In the genomic region with DNA sequence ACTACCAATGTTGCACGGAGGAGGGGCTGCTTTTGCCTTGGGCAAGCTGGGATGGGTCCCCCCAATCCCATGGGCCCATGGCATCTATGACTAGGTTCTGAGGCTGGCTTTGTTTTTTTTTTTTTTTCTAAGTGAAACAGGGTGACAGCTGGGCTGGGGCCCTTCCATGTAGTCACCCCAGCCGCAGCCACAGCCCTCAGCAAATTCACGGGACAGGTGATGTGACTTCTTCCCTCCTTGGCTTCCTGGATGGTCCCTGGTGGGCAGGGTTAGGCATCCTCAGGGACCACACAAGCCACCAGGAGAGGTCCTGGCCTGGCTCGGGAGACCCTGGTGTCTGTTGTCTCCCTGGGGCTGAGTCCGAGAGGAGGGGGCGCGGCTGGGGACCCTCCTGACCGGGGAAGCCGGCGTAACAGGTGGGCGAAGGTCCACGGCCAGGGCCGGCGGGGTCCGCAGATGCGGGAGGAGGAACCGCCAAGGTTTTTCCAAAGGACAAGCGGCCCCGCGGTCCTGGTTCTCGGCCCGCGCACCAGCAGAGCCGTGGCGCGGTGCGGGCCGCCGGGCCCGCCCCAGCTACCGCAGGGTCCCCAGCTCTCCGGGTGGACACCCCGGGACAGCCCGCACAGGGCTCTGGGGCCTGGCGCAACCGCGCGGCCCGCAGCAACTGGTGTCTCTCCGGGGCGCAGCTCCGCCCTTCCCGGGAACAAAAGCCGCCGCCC, we compare ENCODE assay signal across 8 mouse cellular contexts. TPM values are rescaled to one million over a fixed set of nuclear protein-coding genes. Genes with fewer than 3 reads are reported as not detected.
DNase-seq lines count a peak whose midpoint lies in the region; ATAC-seq lines count a peak whose summit lies in the region.

No protein-coding gene starts in this region.

- H3K4me1 ChIP-seq in heart, embryonic 10.5 days, result peaks cover 18% of the 10 kb centered on the region
- H3K4me1 ChIP-seq in embryonic facial prominence, embryonic 10.5 days, result peaks cover 22% of the 10 kb centered on the region
- H3K4me1 ChIP-seq in hindbrain, embryonic 15.5 days (replicated peaks), result peaks cover 34% of the 10 kb centered on the region
- peaks cover 26% of the 10 kb centered on the region for H3K4me1 ChIP-seq in midbrain, embryonic 15.5 days

- no peaks in the 10 kb centered on the region for H3K9me3 ChIP-seq in heart, embryonic 10.5 days
- no peaks in the 10 kb centered on the region for H3K9me3 ChIP-seq in embryonic facial prominence, embryonic 10.5 days
- no peaks in the 10 kb centered on the region for H3K9me3 ChIP-seq in hindbrain, embryonic 15.5 days
- no peaks in the 10 kb centered on the region for H3K9me3 ChIP-seq in midbrain, embryonic 15.5 days

- no peak for DNase-seq in heart, embryonic 10.5 days (ENCODE audit: low spot score)
- DNase-seq in heart, postnatal 10 days, result no peak
- peak; percentile 51 for DNase-seq in embryonic facial prominence, embryonic 10.5 days (ENCODE audit: low spot score)
- DNase-seq in spleen, postnatal 14 days (ENCODE audit: low spot score in 2 of 2), result no peak
- no peak for DNase-seq in left cerebral cortex, adult 8-10 months (ENCODE audit: low spot score in 2 of 2)
- no peak for DNase-seq in frontal cortex, postnatal 10 days (ENCODE audit: low spot score in 2 of 2)

- peaks cover 99% of the 10 kb centered on the region for H3K27me3 ChIP-seq in heart, embryonic 10.5 days (ENCODE audit: insufficient read depth, poor library complexity, severe bottlenecking)
- peaks cover 96% of the 10 kb centered on the region for H3K27me3 ChIP-seq in embryonic facial prominence, embryonic 10.5 days (replicated peaks; ENCODE audit: low read depth, poor library complexity, severe bottlenecking)
- peaks cover 50% of the 10 kb centered on the region for H3K27me3 ChIP-seq in hindbrain, embryonic 15.5 days
- H3K27me3 ChIP-seq in midbrain, embryonic 15.5 days (replicated peaks), result peaks cover 47% of the 10 kb centered on the region

- peak overlapping the region; percentile 64 for H3K4me3 ChIP-seq in heart, embryonic 10.5 days
- H3K4me3 ChIP-seq in embryonic facial prominence, embryonic 10.5 days, result peak overlapping the region; percentile 56
- H3K4me3 ChIP-seq in hindbrain, embryonic 15.5 days, result peak overlapping the region; percentile 53
- H3K4me3 ChIP-seq in midbrain, embryonic 15.5 days, result peak overlapping the region; percentile 56

- no peaks in the 10 kb centered on the region for H3K36me3 ChIP-seq in heart, embryonic 10.5 days
- no peaks in the 10 kb centered on the region for H3K36me3 ChIP-seq in embryonic facial prominence, embryonic 10.5 days (replicated peaks)
- no peaks in the 10 kb centered on the region for H3K36me3 ChIP-seq in hindbrain, embryonic 15.5 days
- H3K36me3 ChIP-seq in midbrain, embryonic 15.5 days (replicated peaks), result no peaks in the 10 kb centered on the region

- peak overlapping the region; percentile 67 for H3K4me2 ChIP-seq in hindbrain, embryonic 15.5 days
- H3K4me2 ChIP-seq in midbrain, embryonic 15.5 days, result peak overlapping the region; percentile 65

- H3K9ac ChIP-seq in hindbrain, embryonic 15.5 days, result peak overlapping the region; percentile 31
- H3K9ac ChIP-seq in midbrain, embryonic 15.5 days, result peak overlapping the region; percentile 42

- intact Hi-C loops in heart, postnatal 10 days (cut with DNase I), result no loop called here

- peak overlapping the region; percentile 71; the same call in 1 of the 2 replicates for H3K27ac ChIP-seq in heart, embryonic 10.5 days
- peak overlapping the region; percentile 72 for H3K27ac ChIP-seq in embryonic facial prominence, embryonic 10.5 days (replicated peaks)
- no peak overlapping the region for H3K27ac ChIP-seq in hindbrain, embryonic 15.5 days (replicated peaks)
- H3K27ac ChIP-seq in midbrain, embryonic 15.5 days, result no peak overlapping the region

- 6% methylated on average over 42 of the region's 45 CpGs for WGBS in heart, embryonic 10.5 days
- 5% methylated on average over 45 of the region's 45 CpGs for WGBS in embryonic facial prominence, embryonic 10.5 days
- WGBS in hindbrain, embryonic 15.5 days, result 7% methylated on average over 44 of the region's 45 CpGs
- WGBS in midbrain, embryonic 15.5 days, result 5% methylated on average over 43 of the region's 45 CpGs

- ATAC-seq in hindbrain, embryonic 15.5 days (ENCODE audit: low FRiP score, low read depth), result peak; percentile 19; the same call in 1 of the 2 replicates
- ATAC-seq in midbrain, embryonic 15.5 days (replicated peaks), result no peak

RNA-seq across cellular contexts. Expression of a gene that starts 1.1 kb away (rescaled TPM):
- 0.04 and 0.18 TPM in 2 replicates for polyA plus RNA-seq in heart, embryonic 10.5 days (2016; fragmentation: Nextera tagmentation; extraction: Ambion mirVana)
- total RNA-seq in heart, postnatal 10 days (2021), result under 1 TPM; 0.40 to 0.41 TPM
- 0.22 and 0.28 TPM in 2 replicates for polyA plus RNA-seq in embryonic facial prominence, embryonic 10.5 days (2016; fragmentation: Nextera tagmentation; extraction: Ambion mirVana)
- 3.2 and 3.4 TPM in 2 replicates for polyA plus RNA-seq in hindbrain, embryonic 15.5 days (2015; fragmentation: Nextera tagmentation; extraction: Ambion mirVana)
- 3.7 and 4.3 TPM in 2 replicates for polyA plus RNA-seq in midbrain, embryonic 15.5 days (2015; fragmentation: Nextera tagmentation; extraction: Ambion mirVana)
- total RNA-seq in left cerebral cortex, adult 8-10 months (2022), result 10 to 100 TPM; 21.7 to 32.6 (median 24.1) TPM

Comparison
In these comparisons a context has a peak if more than half of its experiments do, and no peak if none do; other contexts are left out.
1. H3K27ac ChIP-seq: peak in heart, embryonic 10.5 days (single experiment) and embryonic facial prominence, embryonic 10.5 days (single experiment); none in hindbrain, embryonic 15.5 days (single experiment) and midbrain, embryonic 15.5 days (single experiment).
2. Peak in every context shown above with its lines, with median percentiles within 50 percentile points of each other: H3K4me3 ChIP-seq.